Mouse (Mus musculus): Measurements from ENCODE around the gene Reg1. TPM values are rescaled to one million over a fixed set of nuclear protein-coding genes. Genes with fewer than 3 reads are reported as not detected.

Reg1 gene
- polyA plus RNA-seq (2012; fragmentation: generic; extraction: Trizol): not detected

DNA sequence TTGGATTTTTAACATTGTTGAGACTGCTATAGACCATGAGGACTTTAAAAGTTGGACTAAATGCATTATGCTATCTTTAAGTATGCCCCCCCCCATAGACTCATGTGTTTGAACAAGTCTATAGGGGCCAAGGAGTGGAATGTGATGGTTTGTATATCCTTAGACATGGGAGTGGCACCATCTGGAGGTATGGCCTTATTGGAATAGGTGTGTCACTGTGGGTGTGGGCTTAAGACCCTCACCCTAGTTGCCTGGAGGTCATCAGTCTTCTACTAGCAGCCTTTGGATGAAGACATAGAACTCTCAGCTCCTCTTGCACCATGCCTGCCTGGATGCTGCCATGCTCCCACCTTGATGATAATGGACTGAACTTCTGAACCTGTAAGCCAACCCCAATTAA lies at the start of gene Reg1:
TSS of gene Reg1 (plus strand) at position 301 of the 400 bp plus-strand sequence.

DNA sequence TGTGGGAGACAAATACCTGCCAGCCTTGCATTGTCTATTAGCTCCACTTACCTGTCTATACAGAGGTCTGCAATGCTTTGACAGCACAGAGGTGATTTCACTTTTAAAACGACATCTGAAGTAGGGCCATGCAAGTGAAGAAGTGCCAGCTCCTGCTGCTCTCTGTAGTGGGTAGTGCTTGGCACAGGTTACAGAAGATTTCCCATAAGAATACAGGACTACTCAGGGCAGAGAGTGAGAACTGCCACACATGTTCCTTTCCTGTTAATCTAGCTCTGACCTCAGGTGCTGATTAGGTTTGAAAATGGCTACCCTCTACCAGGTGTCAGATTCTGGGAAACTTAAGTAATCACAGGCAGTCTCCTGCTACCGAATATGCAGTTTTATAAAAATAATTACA lies 43.7 kb upstream of the Reg1 start, which contains the start of gene Reg3d:
TSS of gene Reg3d (minus strand) at position 101 of the 400 bp plus-strand sequence.

DNA sequence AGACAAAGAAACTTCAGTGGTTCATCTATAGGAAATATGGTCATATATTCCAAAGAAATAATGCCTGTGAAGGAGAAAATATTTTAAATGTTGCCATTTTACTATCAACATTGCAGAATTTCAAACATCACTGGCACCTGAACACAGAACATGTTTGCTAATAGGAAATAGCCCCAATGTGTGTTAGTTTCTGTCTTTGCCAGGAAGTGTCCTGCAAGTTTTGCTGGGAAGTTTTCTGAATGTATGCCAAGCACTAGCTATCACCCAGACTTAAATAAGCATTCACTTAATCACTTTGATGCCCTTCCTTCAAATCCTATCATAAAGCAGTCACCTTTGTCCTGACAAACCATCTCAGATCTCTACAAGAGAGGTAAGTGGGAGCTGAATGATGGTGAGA lies 42.1 kb upstream of the Reg1 start, which contains the start of gene Reg3a:
TSS of gene Reg3a (plus strand) at position 301 of the 400 bp plus-strand sequence.

DNA sequence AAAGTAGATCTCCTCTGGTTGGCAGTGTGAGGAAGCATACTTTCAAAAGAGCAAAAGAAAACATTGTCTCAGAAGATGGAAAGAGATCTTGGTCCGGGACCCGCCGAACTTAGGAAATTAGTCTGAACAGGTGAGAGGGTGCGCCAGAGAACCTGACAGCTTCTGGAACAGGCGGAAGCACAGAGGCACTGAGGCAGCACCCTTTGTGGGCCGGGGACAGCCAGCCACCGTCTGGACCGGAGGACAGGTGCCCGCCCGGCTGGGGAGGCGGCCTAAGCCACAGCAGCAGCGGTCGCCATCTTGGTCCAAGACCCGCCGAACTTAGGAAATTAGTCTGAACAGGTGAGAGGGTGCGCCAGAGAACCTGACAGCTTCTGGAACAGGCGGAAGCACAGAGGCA lies 27.2 kb upstream of the Reg1 start, which contains the start of gene Reg2:
TSS of gene Reg2 (plus strand) at position 301 of the 400 bp plus-strand sequence.

DNA sequence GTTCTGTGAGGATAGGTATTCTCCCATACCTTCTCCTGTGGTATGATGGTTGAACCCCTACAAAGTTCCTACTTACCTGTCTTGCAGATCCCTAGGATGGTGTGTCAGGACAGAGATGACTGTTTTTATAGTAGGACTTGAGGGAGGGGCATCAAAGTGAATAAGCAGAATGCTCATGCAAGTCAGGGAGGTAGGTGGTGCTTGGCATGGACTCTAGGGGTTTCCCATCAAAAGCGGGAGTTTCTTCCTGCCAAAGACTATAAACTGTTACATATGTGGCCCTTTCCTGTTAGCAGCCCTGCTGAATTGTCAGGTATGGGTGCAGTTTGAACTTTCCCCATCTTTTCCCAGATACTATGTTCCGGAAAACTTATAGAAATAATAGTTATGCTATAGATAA lies 46.3 kb downstream of the Reg1 start, which contains the start of gene Reg3g:
TSS of gene Reg3g (minus strand) at position 101 of the 400 bp plus-strand sequence.

Other genes starting within 250 kb of the Reg1 start
- not detected for gene Reg3b, start 52.1 kb upstream of the Reg1 start, polyA plus RNA-seq (2012; fragmentation: generic; extraction: Trizol)
- not detected for gene Reg3d, start 43.8 kb upstream of the Reg1 start, polyA plus RNA-seq (2012; fragmentation: generic; extraction: Trizol)
- not detected for gene Reg3a, start 42.0 kb upstream of the Reg1 start, polyA plus RNA-seq (2012; fragmentation: generic; extraction: Trizol)
- not detected for gene Reg2, start 27.1 kb upstream of the Reg1 start, polyA plus RNA-seq (2012; fragmentation: generic; extraction: Trizol)
- not detected for gene Reg3g, start 46.2 kb downstream of the Reg1 start, polyA plus RNA-seq (2012; fragmentation: generic; extraction: Trizol)